Mouse (Mus musculus): ENCODE measurements around the gene 2900026A02Rik. TPM values are rescaled to one million over a fixed set of nuclear protein-coding genes. Genes with fewer than 3 reads are reported as not detected.

The 2900026A02Rik gene
- total and polyA plus RNA-seq, 3 experiments = 18.0 to 21.4 (median 19.2) TPM

DNA sequence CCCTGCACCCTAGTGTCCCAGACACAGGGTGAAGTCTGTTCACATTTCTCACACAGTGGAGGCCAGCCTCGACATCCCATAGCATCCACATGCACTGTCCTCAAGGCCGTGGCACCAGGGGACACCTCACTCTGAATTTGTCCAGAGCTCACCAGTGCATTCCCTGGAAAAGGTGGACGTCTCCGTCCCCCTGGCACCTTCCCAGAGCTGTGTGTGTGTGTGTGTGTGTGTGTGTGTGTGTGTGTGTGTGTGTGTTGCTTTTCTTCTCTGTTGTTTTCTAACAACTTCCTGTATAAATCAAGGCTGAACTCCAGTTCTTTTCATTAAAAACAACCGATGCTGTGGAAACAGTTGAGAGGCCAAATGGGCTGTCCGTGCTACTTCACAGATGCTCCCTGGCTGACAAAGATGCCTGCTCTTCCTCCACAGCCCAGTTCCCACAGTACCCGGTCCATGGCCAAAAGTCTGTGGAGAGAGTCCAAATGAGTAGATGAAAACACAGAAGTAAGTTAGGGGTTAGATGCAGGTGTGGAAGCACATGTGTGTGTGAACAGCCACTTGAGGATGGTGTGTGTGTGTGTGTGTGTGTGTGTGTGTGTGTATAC is 170.4 kb downstream of the 2900026A02Rik start:
- intact Hi-C loops (cut with DNase I) = no loop called here

GRCm38 (mm10) chr5:113049876-113050275 is 171.2 kb downstream of the 2900026A02Rik start:
- Histone ChIP-seq H3K27ac (no peak overlapping the region), H3K79me2 (replicated peaks; ENCODE audit: control insufficient read depth, insufficient read depth, low read length) (no peaks in the 10 kb centered on the region), H3K4me1 (ENCODE audit: control insufficient read depth, insufficient read depth, low read length) (no peaks in the 10 kb centered on the region), H3K27me3 (ENCODE audit: control insufficient read depth, insufficient read depth, low read length) (no peaks in the 10 kb centered on the region), H3K36me3 (ENCODE audit: control insufficient read depth, insufficient read depth, low read length) (no peaks in the 10 kb centered on the region), H3K4me3 (no peak overlapping the region), H3K9ac (ENCODE audit: low read depth, low read length) (no peak overlapping the region)
- no peak for TF ChIP-seq EP300 (IDR thresholded peaks at IDR 0.05; ENCODE audit: insufficient read depth, low read depth, low read length)
- no peak for TF ChIP-seq POLR2A (IDR thresholded peaks at IDR 0.05; ENCODE audit: insufficient read depth, low read depth, low read length)
- TF ChIP-seq CTCF (IDR thresholded peaks at IDR 0.05) = no peak
- no peak for DNase-seq
- intact Hi-C loops (cut with DNase I) = no loop called here

More for the DNA sequence above, 170.4 kb downstream of the 2900026A02Rik start:
- Histone ChIP-seq H3K9ac (ENCODE audit: low read depth, low read length) (no peak overlapping the region), H3K36me3 (ENCODE audit: control insufficient read depth, insufficient read depth, low read length) (no peaks in the 10 kb centered on the region), H3K27ac (no peak overlapping the region), H3K4me3 (no peak overlapping the region), H3K79me2 (replicated peaks; ENCODE audit: control insufficient read depth, insufficient read depth, low read length) (no peaks in the 10 kb centered on the region), H3K27me3 (ENCODE audit: control insufficient read depth, insufficient read depth, low read length) (no peaks in the 10 kb centered on the region), H3K4me1 (ENCODE audit: control insufficient read depth, insufficient read depth, low read length) (no peaks in the 10 kb centered on the region)
- TF ChIP-seq POLR2A (IDR thresholded peaks at IDR 0.05; ENCODE audit: insufficient read depth, low read depth, low read length) (no peak), CTCF (IDR thresholded peaks at IDR 0.05) (no peak), EP300 (IDR thresholded peaks at IDR 0.05; ENCODE audit: insufficient read depth, low read depth, low read length) (no peak)
- DNase-seq = no peak
- WGBS = 53% methylated on average over 7 of the region's 7 CpGs

GRCm38 (mm10) chr5:113045511-113046273 is 175.3 kb downstream of the 2900026A02Rik start:
- Histone ChIP-seq H3K79me2 (replicated peaks; ENCODE audit: control insufficient read depth, insufficient read depth, low read length) (no peaks in the 10 kb centered on the region), H3K9ac (ENCODE audit: low read depth, low read length) (no peak overlapping the region), H3K27ac (no peak overlapping the region), H3K4me3 (no peak overlapping the region), H3K4me1 (ENCODE audit: control insufficient read depth, insufficient read depth, low read length) (peaks cover 3% of the 10 kb centered on the region), H3K36me3 (ENCODE audit: control insufficient read depth, insufficient read depth, low read length) (no peaks in the 10 kb centered on the region), H3K27me3 (ENCODE audit: control insufficient read depth, insufficient read depth, low read length) (no peaks in the 10 kb centered on the region)
- 83% methylated on average over 10 of the region's 10 CpGs for WGBS
- intact Hi-C loops (cut with DNase I) = no loop called here
- TF ChIP-seq EP300 (IDR thresholded peaks at IDR 0.05; ENCODE audit: insufficient read depth, low read depth, low read length) = no peak
- DNase-seq = no peak

GRCm38 (mm10) chr5:113043531-113043930 is 177.5 kb downstream of the 2900026A02Rik start:
- Histone ChIP-seq H3K9ac (ENCODE audit: low read depth, low read length) (no peak overlapping the region), H3K27ac (no peak overlapping the region; the same call in 1 of the 2 replicates), H3K4me3 (no peak overlapping the region), H3K36me3 (ENCODE audit: control insufficient read depth, insufficient read depth, low read length) (no peaks in the 10 kb centered on the region), H3K4me1 (ENCODE audit: control insufficient read depth, insufficient read depth, low read length) (peaks cover 3% of the 10 kb centered on the region), H3K79me2 (replicated peaks; ENCODE audit: control insufficient read depth, insufficient read depth, low read length) (no peaks in the 10 kb centered on the region), H3K27me3 (ENCODE audit: control insufficient read depth, insufficient read depth, low read length) (no peaks in the 10 kb centered on the region)
- peak; percentile 53 to 63 for DNase-seq
- TF ChIP-seq POLR2A (IDR thresholded peaks at IDR 0.05; ENCODE audit: insufficient read depth, low read depth, low read length) (no peak), CTCF (IDR thresholded peaks at IDR 0.05) (no peak), EP300 (IDR thresholded peaks at IDR 0.05; ENCODE audit: insufficient read depth, low read depth, low read length) (no peak)
- 53% methylated on average over 8 of the region's 8 CpGs for WGBS
- intact Hi-C loops (cut with DNase I) = no loop called here

GRCm38 (mm10) chr5:113041567-113042071 is 179.4 kb downstream of the 2900026A02Rik start:
- Histone ChIP-seq H3K4me3 (no peak overlapping the region), H3K79me2 (replicated peaks; ENCODE audit: control insufficient read depth, insufficient read depth, low read length) (no peaks in the 10 kb centered on the region), H3K27ac (no peak overlapping the region), H3K36me3 (ENCODE audit: control insufficient read depth, insufficient read depth, low read length) (no peaks in the 10 kb centered on the region), H3K4me1 (ENCODE audit: control insufficient read depth, insufficient read depth, low read length) (peaks cover 3% of the 10 kb centered on the region), H3K9ac (ENCODE audit: low read depth, low read length) (no peak overlapping the region), H3K27me3 (ENCODE audit: control insufficient read depth, insufficient read depth, low read length) (no peaks in the 10 kb centered on the region)
- intact Hi-C loops (cut with DNase I) = no loop called here
- 24% methylated on average over 5 of the region's 5 CpGs for WGBS
- TF ChIP-seq POLR2A (IDR thresholded peaks at IDR 0.05; ENCODE audit: insufficient read depth, low read depth, low read length) = no peak
- no peak for TF ChIP-seq EP300 (IDR thresholded peaks at IDR 0.05; ENCODE audit: insufficient read depth, low read depth, low read length)
- no peak for TF ChIP-seq CTCF (IDR thresholded peaks at IDR 0.05)
- peak; percentile 41 to 59 for DNase-seq

DNA sequence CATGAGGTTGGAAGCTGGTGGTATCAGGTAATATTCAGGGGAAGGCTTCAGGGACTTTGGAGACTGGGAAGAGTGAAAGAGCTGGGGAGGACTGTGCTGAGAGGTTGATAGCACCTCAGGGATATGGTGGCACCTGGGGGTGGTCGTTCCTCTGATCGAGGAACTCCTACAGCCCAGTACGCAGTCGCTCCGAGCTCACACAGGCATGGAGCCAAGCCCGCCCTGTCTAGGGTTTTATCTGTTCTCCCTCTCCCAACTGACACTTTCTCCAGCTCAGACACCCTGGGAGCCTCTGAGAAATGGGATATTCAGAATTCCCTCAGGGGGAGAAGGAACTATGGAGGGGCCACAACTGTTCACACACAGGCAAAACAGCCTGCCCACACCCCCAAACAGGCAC is 180.3 kb downstream of the 2900026A02Rik start:
- H3K4me3 ChIP-seq = no peak overlapping the region
- no peak for TF ChIP-seq CTCF (IDR thresholded peaks at IDR 0.05)
- no peak for TF ChIP-seq EP300 (IDR thresholded peaks at IDR 0.05; ENCODE audit: insufficient read depth, low read depth, low read length)
- no peak for TF ChIP-seq POLR2A (IDR thresholded peaks at IDR 0.05; ENCODE audit: insufficient read depth, low read depth, low read length)
- WGBS = 41% methylated on average over 6 of the region's 6 CpGs
- no peaks in the 10 kb centered on the region for H3K27me3 ChIP-seq (ENCODE audit: control insufficient read depth, insufficient read depth, low read length)
- H3K79me2 ChIP-seq (replicated peaks; ENCODE audit: control insufficient read depth, insufficient read depth, low read length) = no peaks in the 10 kb centered on the region
- H3K27ac ChIP-seq = no peak overlapping the region
- peak in 1 of 2 experiments; percentile 23 for DNase-seq
- no peaks in the 10 kb centered on the region for H3K36me3 ChIP-seq (ENCODE audit: control insufficient read depth, insufficient read depth, low read length)
- peaks cover 3% of the 10 kb centered on the region for H3K4me1 ChIP-seq (ENCODE audit: control insufficient read depth, insufficient read depth, low read length)
- intact Hi-C loops (cut with DNase I) = no loop called here
- no peak overlapping the region for H3K9ac ChIP-seq (ENCODE audit: low read depth, low read length)

All from heart, adult 2 months (tissue).